Mouse (Mus musculus): ENCODE measurements around the gene Cysltr2.

Cysltr2 gene

GRCm38 (mm10) chr14:72983456-72983855 is 65.5 kb downstream of the Cysltr2 start:
- DNase-seq: peak; percentile 52 to 65

- peak in 1 of 2 experiments; percentile 6 for DNase-seq
Measured at GRCm38 (mm10) chr14:72982981-72983436, 65.9 kb downstream of the Cysltr2 start.

- no peak for DNase-seq
Measured at GRCm38 (mm10) chr14:72980761-72981160, 68.2 kb downstream of the Cysltr2 start.

GRCm38 (mm10) chr14:72980106-72980505 is 68.8 kb downstream of the Cysltr2 start:
- DNase-seq: no peak

DNA sequence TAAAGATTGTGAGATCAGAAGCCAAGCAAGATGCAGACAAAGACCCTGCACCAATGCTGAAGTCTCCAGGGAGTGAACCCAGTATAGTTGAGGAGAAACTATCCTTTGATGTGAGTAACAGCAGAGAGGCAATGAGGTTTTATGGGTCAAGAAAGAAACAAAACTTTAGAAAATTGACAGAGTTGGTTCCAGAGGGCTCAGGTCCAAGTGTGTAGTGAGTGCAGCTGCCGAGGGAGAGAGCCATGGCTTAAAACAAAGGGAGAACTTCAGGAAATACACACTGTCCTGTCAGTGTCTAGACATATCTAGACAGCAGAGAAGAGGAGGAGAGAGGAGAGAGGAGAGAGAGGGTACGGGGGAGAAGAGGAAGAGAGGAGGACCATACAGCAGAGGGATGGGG is 72.8 kb downstream of the Cysltr2 start:
- DNase-seq: no peak
